Mouse (Mus musculus) NIH3T3 (cell line): ENCODE measurements at regions not wholly inside any gene's neighbourhood (a gene's known extent, or its start where the extent isn't known, plus 50 kb on each side); places are given as distances from the start of the nearest gene placed in this dataset.
A peak's percentile ranks its signal among the peaks of the same experiment; 100 is the strongest.

Source experiments
- DNase-seq: peaks from one replicate; pipeline ENCODE4 v3.0.0-alpha.2; 2012; ENCODE audit warnings: low read depth

DNA sequence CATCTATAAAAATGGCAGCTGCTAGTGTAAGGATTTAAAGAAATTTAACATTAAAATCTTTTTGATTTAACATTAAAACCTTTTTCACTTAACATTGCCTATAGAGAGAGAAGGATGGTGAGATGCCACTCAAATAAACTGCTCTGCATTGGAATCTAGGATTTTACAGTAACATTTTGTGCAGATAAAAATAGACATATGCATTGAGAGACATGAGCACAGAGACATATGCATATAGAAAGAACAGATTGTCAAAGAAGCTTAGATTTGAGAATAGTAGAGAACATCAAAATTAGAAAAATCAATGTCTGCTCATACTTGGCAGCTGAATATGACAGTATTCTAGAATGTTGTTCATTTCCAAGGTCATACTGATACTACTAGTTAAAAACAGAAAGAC lies 220.2 kb downstream of the Arap2 start:
- no peak for DNase-seq

GRCm38 (mm10) chr5:62539304-62539703 lies 226.7 kb downstream of the Arap2 start:
- DNase-seq: no peak

DNA sequence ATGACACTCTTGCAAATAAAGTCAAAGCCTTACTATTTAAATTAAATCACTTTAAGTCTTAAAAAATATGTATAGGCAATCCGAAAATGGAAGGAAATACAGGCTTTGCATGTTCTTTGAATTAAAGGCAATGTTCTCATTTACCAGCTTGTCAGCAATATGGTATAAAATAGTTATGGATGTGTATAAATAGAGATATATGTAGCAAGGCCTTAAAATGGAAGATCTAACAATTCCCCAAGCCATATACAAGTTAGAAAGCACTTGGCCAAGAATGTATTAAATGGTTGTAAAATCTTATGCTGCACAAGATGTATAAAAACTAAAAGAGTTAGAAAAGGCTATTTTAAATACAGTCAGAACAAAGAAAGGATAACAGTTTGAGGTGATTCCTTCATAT lies 254.1 kb downstream of the Arap2 start:
- no peak for DNase-seq

DNA sequence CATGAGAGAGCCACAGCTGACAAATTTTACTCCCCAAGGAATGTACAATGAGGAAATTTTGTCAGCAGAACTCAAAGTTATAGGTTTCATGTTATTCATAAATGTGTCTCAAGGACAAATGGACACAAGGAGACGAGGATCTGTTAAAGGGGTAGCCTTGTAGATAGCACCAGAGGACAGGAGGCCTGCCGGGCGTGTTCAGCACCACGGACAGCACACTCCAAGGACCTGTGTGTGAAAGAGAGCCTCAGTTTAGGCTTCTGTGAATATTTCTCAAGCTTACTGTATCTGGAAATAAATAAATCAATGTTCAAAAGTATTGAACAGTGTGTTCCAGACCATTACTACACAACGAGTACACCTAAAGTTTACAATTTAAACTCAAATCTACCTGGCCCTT lies 282.4 kb downstream of the Arap2 start:
- DNase-seq: peak; percentile 50

- DNase-seq: peak; percentile 33
Measured at GRCm38 (mm10) chr5:62480967-62481366, 285.0 kb downstream of the Arap2 start.

DNA sequence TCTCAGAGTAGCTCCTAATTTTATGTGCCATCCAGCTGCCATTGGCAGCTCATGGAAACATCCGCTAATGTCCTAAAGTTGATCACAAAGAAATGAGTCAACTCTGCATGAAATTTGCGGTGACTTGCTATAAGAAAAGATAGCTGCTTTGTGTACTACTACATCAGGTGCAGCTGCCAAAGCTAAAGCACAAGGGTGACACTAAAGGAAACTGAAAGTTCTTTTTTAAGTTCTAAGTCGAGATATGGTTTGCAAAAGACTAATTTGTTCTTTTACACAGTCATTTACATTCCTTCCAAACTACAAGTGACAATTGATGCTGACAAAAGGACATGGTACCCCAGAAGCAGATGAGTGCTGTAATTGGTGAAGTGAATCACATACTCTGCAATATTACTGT lies 292.5 kb downstream of the Arap2 start:
- DNase-seq: no peak

GRCm38 (mm10) chr5:62466802-62467201 lies 299.2 kb downstream of the Arap2 start:
- no peak for DNase-seq

DNA sequence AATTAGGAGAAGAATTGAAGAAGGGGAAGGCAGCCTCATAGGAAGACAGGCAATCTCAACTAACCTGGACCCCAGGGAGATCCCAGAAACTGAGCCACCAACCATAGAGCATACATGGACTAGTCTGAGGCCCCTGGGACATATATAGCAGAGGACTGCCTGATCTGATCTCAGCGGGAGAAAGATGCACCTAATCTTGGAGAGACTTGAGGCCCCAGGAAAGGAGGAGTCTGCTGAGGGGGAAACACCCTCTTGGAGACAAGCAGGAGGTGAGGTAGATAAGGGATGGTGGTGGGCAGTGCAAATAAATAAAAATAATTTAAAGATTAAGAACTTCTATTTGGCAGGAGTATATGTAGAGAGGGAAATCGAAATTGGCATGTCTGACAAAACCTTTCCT lies 303.4 kb downstream of the Arap2 start:
- no peak for DNase-seq
